Mouse (Mus musculus): ENCODE measurements at regions not wholly inside any gene's neighbourhood (a gene's known extent, or its start where the extent isn't known, plus 50 kb on each side); places are given as distances from the start of the nearest gene placed in this dataset.

DNA sequence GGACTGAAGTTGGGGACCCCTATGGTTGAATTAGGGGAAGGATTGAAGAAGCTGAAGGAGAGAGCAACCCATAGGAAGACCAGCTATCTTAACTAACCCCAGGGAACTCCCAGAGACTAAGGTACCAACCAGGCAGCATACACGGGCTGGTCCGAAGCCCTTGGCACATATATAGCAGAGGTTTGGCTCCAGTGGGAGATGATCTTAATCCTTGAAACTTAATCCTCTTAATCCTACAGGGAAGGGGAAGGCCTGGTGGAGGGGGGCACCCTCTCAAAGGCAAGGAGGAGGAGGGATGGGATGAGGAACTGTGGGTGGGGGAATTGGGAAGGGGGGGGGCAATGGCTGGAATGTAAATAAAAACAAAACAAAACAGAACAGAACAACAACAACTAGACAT is 72.1 kb upstream of the Tet2 start:
- 94% methylated on average over 2 of the region's 2 CpGs for WGBS
- no peak for ATAC-seq
- no peaks in the 10 kb centered on the region for H3K9me3 ChIP-seq (ENCODE audit: low read length)

GRCm38 (mm10) chr3:133618491-133618890 is 73.6 kb upstream of the Tet2 start:
- no peak for TF ChIP-seq EP300 (IDR thresholded peaks at IDR 0.05)
- TF ChIP-seq CTCF (IDR thresholded peaks at IDR 0.05) = no peak
- Histone ChIP-seq H3K4me3 (ENCODE audit: low read depth, low read length) (no peak overlapping the region), H3K4me2 (replicated peaks; ENCODE audit: low read depth, low read length) (no peak overlapping the region), H3K36me3 (ENCODE audit: insufficient read depth, low read length) (no peaks in the 10 kb centered on the region), H3K9ac (replicated peaks; ENCODE audit: low read depth) (no peak overlapping the region), H3K27me3 (replicated peaks; ENCODE audit: insufficient read depth, low read length) (no peaks in the 10 kb centered on the region), H3K27ac (ENCODE audit: low read length) (no peak overlapping the region), H3K4me1 (ENCODE audit: insufficient read depth, low read depth, low read length) (no peaks in the 10 kb centered on the region), H3K9me3 (ENCODE audit: low read length) (no peaks in the 10 kb centered on the region)
- no peak for ATAC-seq
- WGBS = 82% methylated on average over 3 of the region's 3 CpGs
- no peak for DNase-seq (ENCODE audit: low spot score)

More for the DNA sequence above, 72.1 kb upstream of the Tet2 start:
- no peak overlapping the region for H3K4me2 ChIP-seq (replicated peaks; ENCODE audit: low read depth, low read length)
- H3K4me1 ChIP-seq (ENCODE audit: insufficient read depth, low read depth, low read length) = no peaks in the 10 kb centered on the region
- H3K27me3 ChIP-seq (replicated peaks; ENCODE audit: insufficient read depth, low read length) = no peaks in the 10 kb centered on the region
- H3K4me3 ChIP-seq (ENCODE audit: low read depth, low read length) = no peak overlapping the region
- no peak for DNase-seq (ENCODE audit: low spot score)
- H3K36me3 ChIP-seq (ENCODE audit: insufficient read depth, low read length) = no peaks in the 10 kb centered on the region
- H3K27ac ChIP-seq (ENCODE audit: low read length) = no peak overlapping the region
- no peak for TF ChIP-seq EP300 (IDR thresholded peaks at IDR 0.05)
- no peak for TF ChIP-seq CTCF (IDR thresholded peaks at IDR 0.05)
- no peak overlapping the region for H3K9ac ChIP-seq (replicated peaks; ENCODE audit: low read depth)

DNA sequence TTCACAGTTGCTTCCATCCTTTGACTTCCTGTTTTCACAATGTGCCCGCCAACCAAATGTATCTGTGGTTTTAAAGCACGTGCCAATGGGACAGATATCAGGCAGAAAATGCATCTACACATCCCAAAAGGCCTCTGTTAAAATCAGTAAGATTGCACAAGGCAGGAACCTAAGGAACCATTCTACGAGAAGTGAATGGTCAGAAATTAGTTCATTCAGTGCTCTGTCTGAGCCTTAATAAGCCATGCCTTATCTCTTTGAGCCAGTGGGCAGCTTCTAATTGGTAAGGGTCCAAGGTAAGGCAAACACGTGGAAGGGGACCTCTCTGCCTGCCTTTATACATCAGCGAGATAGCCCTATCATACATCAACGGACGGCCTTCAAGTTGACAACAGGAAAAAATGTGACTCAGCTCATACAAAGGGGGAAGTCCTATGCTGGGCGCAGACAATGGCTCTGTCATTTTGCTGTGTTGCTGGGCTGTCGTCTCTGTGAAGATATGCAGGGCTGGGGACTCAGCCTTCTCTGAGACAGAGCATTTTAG is 78.3 kb upstream of the Tet2 start:
- TF ChIP-seq EP300 (IDR thresholded peaks at IDR 0.05) (no peak), CTCF (IDR thresholded peaks at IDR 0.05) (no peak)

DNA sequence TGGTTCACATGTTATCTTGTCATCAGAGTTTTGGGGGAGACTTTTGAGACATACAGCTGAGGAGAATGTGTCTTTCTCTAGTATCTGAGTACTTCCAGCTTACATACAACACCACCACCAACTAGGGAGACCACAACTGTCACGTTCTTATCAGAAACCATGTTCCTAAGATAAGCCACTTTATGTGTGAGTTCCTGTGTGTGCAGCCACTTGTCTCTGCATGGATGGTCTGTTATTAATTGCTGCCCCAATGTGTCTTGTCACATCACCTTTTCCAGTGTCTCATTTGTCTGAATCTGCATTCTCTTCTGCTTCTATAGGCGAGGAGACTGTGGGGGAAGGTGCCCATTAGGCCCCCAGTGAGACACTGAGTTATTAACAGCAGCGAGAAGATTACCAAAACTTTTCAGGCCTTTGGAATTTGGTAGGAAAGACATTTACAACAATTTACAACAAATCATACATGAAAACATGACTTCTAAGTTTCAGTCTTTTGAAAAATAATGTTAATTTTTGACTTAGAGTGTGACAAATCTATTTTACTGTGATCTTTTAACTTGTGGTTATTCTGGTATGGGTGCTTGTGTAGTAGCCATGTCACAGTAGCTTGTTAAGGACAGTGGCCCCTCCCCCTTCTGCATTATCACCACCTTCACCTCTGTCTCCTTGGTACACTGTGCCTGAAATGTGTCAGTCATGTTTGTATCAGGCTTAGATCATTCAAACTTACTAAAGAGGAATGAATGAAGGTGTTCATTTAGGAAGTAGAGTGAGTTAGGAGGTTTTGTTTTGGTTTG is 79.3 kb upstream of the Tet2 start:
- Histone ChIP-seq H3K36me3 (ENCODE audit: insufficient read depth, low read length) (no peaks in the 10 kb centered on the region), H3K4me2 (replicated peaks; ENCODE audit: low read depth, low read length) (no peak overlapping the region), H3K27ac (ENCODE audit: low read length) (no peak overlapping the region), H3K4me3 (ENCODE audit: low read depth, low read length) (no peak overlapping the region), H3K9ac (replicated peaks; ENCODE audit: low read depth) (no peak overlapping the region), H3K9me3 (ENCODE audit: low read length) (no peaks in the 10 kb centered on the region), H3K27me3 (replicated peaks; ENCODE audit: insufficient read depth, low read length) (no peaks in the 10 kb centered on the region), H3K4me1 (ENCODE audit: insufficient read depth, low read depth, low read length) (no peaks in the 10 kb centered on the region)
- WGBS = 61% methylated on average over 3 of the region's 3 CpGs
- ATAC-seq (no peak), DNase-seq (ENCODE audit: low spot score) (no peak)
- TF ChIP-seq CTCF (IDR thresholded peaks at IDR 0.05) = no peak
- no peak for TF ChIP-seq EP300 (IDR thresholded peaks at IDR 0.05)

More for the DNA sequence above, 78.3 kb upstream of the Tet2 start:
- DNase-seq (ENCODE audit: low spot score) = peak; percentile 12
- Histone ChIP-seq H3K9ac (replicated peaks; ENCODE audit: low read depth) (no peak overlapping the region), H3K9me3 (ENCODE audit: low read length) (no peaks in the 10 kb centered on the region), H3K27ac (ENCODE audit: low read length) (no peak overlapping the region), H3K4me3 (ENCODE audit: low read depth, low read length) (no peak overlapping the region), H3K4me1 (ENCODE audit: insufficient read depth, low read depth, low read length) (no peaks in the 10 kb centered on the region), H3K27me3 (replicated peaks; ENCODE audit: insufficient read depth, low read length) (no peaks in the 10 kb centered on the region), H3K4me2 (replicated peaks; ENCODE audit: low read depth, low read length) (no peak overlapping the region), H3K36me3 (ENCODE audit: insufficient read depth, low read length) (no peaks in the 10 kb centered on the region)
- 37% methylated on average over 9 of the region's 9 CpGs for WGBS
- ATAC-seq = peak; percentile 32; the same call in 1 of the 2 replicates

DNA sequence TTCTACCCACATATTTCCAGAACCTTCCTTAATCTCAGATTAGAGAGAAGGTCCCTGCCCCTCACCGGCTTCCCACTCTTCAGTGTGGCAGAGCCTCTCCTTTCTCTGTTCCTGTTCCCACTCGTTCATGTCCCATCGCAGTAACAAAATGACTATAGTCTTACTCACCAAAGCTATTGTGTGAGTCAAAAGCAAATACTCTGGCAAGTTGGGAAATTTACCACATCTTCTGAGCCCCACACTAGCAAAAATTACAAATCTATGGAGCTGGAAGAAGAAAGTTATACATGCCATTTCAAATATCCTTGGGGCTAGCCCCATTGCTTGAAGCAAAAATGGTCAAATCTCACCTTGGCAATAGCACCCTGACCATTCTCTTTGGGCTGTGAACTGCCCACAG is 80.1 kb upstream of the Tet2 start:
- ATAC-seq (no peak), DNase-seq (ENCODE audit: low spot score) (no peak)
- Histone ChIP-seq H3K4me3 (ENCODE audit: low read depth, low read length) (no peak overlapping the region), H3K27me3 (replicated peaks; ENCODE audit: insufficient read depth, low read length) (no peaks in the 10 kb centered on the region), H3K9me3 (ENCODE audit: low read length) (no peaks in the 10 kb centered on the region), H3K9ac (replicated peaks; ENCODE audit: low read depth) (no peak overlapping the region), H3K36me3 (ENCODE audit: insufficient read depth, low read length) (no peaks in the 10 kb centered on the region), H3K4me1 (ENCODE audit: insufficient read depth, low read depth, low read length) (no peaks in the 10 kb centered on the region), H3K27ac (ENCODE audit: low read length) (no peak overlapping the region), H3K4me2 (replicated peaks; ENCODE audit: low read depth, low read length) (no peak overlapping the region)
- 84% methylated on average over 3 of the region's 3 CpGs for WGBS
- TF ChIP-seq EP300 (IDR thresholded peaks at IDR 0.05) (no peak), CTCF (IDR thresholded peaks at IDR 0.05) (no peak)

- Histone ChIP-seq H3K4me3 (ENCODE audit: low read depth, low read length) (no peak overlapping the region), H3K9me3 (ENCODE audit: low read length) (no peaks in the 10 kb centered on the region), H3K27ac (ENCODE audit: low read length) (no peak overlapping the region), H3K27me3 (replicated peaks; ENCODE audit: insufficient read depth, low read length) (no peaks in the 10 kb centered on the region), H3K9ac (replicated peaks; ENCODE audit: low read depth) (no peak overlapping the region), H3K36me3 (ENCODE audit: insufficient read depth, low read length) (no peaks in the 10 kb centered on the region), H3K4me2 (replicated peaks; ENCODE audit: low read depth, low read length) (no peak overlapping the region), H3K4me1 (ENCODE audit: insufficient read depth, low read depth, low read length) (no peaks in the 10 kb centered on the region)
- no peak for TF ChIP-seq CTCF (IDR thresholded peaks at IDR 0.05)
- TF ChIP-seq EP300 (IDR thresholded peaks at IDR 0.05) = no peak
- ATAC-seq (no peak), DNase-seq (ENCODE audit: low spot score) (no peak)
- 32% methylated on average over 1 of the region's 1 CpGs for WGBS
Measured at GRCm38 (mm10) chr3:133626442-133626841, 81.5 kb upstream of the Tet2 start.
